Mouse (Mus musculus): Measurements from ENCODE around the gene Mst1. TPM values are rescaled to one million over a fixed set of nuclear protein-coding genes. Genes with fewer than 3 reads are reported as not detected.
A peak's percentile ranks its signal among the peaks of the same experiment; 100 is the strongest.

Mst1 gene
- polyA plus RNA-seq, 1 experiment = 0.65 TPM

DNA sequence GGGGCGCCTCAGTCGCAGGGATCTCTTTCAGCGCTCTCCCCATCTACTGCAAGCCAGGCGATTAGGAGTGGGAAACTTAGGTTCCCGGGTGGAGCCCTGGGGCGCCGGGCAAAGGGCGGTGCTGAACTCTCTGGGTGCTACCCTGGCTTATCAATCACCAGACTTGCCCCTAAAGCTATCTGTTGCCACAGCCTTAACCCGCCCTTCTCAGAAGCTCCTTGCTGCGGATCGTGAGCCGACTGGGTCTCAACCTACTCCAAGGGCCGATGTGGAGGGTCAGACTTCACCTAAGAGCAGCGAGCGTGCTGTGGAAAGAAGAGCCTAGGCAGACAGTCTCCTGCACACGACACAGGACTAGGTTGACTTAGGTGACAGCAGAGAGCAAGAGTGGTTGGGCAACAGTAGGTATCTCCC is 14.8 kb downstream of the Mst1 start:
- Histone ChIP-seq H3K4me3 (peak overlapping the region; percentile 66), H3K79me2 (ENCODE audit: control insufficient read depth, insufficient read depth) (no peaks in the 10 kb centered on the region), H3K36me3 (ENCODE audit: control insufficient read depth, insufficient read depth) (no peaks in the 10 kb centered on the region), H3K27me3 (ENCODE audit: control insufficient read depth, insufficient read depth, insufficient read length) (no peaks in the 10 kb centered on the region), H3ac (ENCODE audit: control insufficient read depth, insufficient read length) (peak overlapping the region; percentile 16), H3K4me2 (ENCODE audit: low read depth) (peak overlapping the region; percentile 100)
- TF ChIP-seq MAX (IDR thresholded peaks at IDR 0.05; ENCODE audit: low read depth) (no peak), SRF (IDR thresholded peaks at IDR 0.05; ENCODE audit: control insufficient read depth, insufficient read length, low read depth) (peak; percentile 14), MYOD1 (IDR thresholded peaks at IDR 0.05; ENCODE audit: control insufficient read depth in 1 of 3, insufficient read length in 2 of 3, low read depth in 2 of 3) (no peak), USF1 (IDR thresholded peaks at IDR 0.05; ENCODE audit: low read depth) (no peak), POLR2AphosphoS2 (IDR thresholded peaks at IDR 0.05; ENCODE audit: insufficient read length, low read depth) (no peak), MYOG (IDR thresholded peaks at IDR 0.05; ENCODE audit: control insufficient read depth in 1 of 3, insufficient read depth in 1 of 3, insufficient read length in 2 of 3, low read depth in 2 of 3) (no peak), REST (IDR thresholded peaks at IDR 0.05; ENCODE audit: insufficient read depth, insufficient read length) (no peak), TCF12 (IDR thresholded peaks at IDR 0.05; ENCODE audit: insufficient read depth, poor library complexity, severe bottlenecking) (no peak), CEBPB (IDR thresholded peaks at IDR 0.05; ENCODE audit: insufficient read depth, poor library complexity, severe bottlenecking) (no peak)

DNA sequence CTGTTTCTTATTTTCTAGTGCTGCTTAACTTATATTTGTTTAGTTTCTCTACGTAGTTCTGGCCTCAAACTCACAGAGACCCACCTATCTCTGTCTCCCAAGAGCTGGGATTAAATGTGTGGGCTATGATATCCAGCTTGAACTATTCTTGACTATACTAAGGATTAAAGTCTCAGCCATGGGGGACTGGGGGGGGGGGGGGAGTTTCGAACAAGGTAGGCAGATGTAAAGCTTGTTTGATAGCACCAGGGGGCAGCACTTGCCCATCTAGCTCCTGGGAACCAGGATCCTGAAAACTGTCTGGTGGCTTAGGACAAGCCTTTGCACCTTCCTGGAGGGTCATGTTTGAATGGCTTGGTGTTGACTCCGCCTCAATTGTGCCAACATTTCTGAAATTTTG is 15.3 kb downstream of the Mst1 start:
- no peak for TF ChIP-seq TCF3 (IDR thresholded peaks at IDR 0.05; ENCODE audit: insufficient read length, low read depth)
- TF ChIP-seq TCF12 (IDR thresholded peaks at IDR 0.05; ENCODE audit: insufficient read depth, poor library complexity, severe bottlenecking) = no peak
- no peak for TF ChIP-seq SRF (IDR thresholded peaks at IDR 0.05; ENCODE audit: control insufficient read depth, insufficient read length, low read depth)
- TF ChIP-seq CEBPB (IDR thresholded peaks at IDR 0.05; ENCODE audit: insufficient read depth, poor library complexity, severe bottlenecking) = no peak
- no peak for TF ChIP-seq MAX (IDR thresholded peaks at IDR 0.05; ENCODE audit: low read depth)
- no peak for TF ChIP-seq REST (IDR thresholded peaks at IDR 0.05; ENCODE audit: insufficient read depth, insufficient read length)
- TF ChIP-seq E2F4 (IDR thresholded peaks at IDR 0.05; ENCODE audit: insufficient read depth) = no peak
- TF ChIP-seq USF1 (IDR thresholded peaks at IDR 0.05; ENCODE audit: low read depth) = no peak
- no peak for TF ChIP-seq MYOG (IDR thresholded peaks at IDR 0.05; ENCODE audit: control insufficient read depth in 1 of 3, insufficient read depth in 1 of 3, insufficient read length in 2 of 3, low read depth in 2 of 3)
- no peak for TF ChIP-seq MYOD1 (IDR thresholded peaks at IDR 0.05; ENCODE audit: control insufficient read depth in 1 of 3, insufficient read length in 2 of 3, low read depth in 2 of 3)
- no peak for TF ChIP-seq POLR2A (IDR thresholded peaks at IDR 0.05; ENCODE audit: insufficient read length, low read depth)
- TF ChIP-seq POLR2AphosphoS2 (IDR thresholded peaks at IDR 0.05; ENCODE audit: insufficient read length, low read depth) = no peak
- Histone ChIP-seq H3K4me2 (ENCODE audit: low read depth) (peak overlapping the region; percentile 100), H3K79me2 (ENCODE audit: control insufficient read depth, insufficient read depth) (no peaks in the 10 kb centered on the region), H3K27me3 (ENCODE audit: control insufficient read depth, insufficient read depth, insufficient read length) (no peaks in the 10 kb centered on the region), H3K36me3 (ENCODE audit: control insufficient read depth, insufficient read depth) (no peaks in the 10 kb centered on the region), H3ac (ENCODE audit: control insufficient read depth, insufficient read length) (peak overlapping the region; percentile 16), H3K4me3 (peak overlapping the region; percentile 66)

DNA sequence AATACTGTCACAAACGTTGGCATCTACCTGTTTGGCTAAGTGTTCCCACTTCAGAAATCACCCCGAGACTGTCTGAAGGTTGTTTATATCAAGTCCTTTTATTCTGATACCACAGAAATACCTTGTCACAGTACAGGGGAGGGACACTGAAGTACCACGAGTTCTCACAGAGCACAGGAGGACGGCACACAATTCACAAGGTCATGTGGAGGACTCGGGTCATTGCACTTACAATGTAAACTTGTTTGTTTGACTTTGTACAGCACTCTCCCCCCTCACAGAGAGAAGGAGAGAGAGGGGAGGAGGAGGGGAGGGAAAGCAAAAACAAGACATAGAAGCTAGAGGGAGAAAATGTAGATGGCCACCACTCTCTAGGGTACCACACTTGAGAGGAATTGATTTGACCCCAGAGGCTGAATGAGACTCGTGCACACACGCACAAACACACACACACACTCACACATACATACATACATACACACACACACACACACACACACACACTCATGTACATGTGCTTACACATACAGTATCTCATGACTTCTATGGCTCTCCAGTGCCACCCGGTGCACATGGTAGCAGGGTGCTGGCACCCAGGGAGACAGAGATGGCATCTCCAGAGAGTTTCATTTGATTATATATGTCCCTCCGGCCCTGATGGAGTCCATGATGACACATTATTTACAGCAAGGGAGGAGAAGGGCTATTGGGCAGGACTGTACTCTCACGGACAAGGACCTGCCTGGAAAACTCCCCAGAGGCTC is 15.9 kb downstream of the Mst1 start:
- no peaks in the 10 kb centered on the region for H3K79me2 ChIP-seq (ENCODE audit: control insufficient read depth, insufficient read depth)
- peak overlapping the region; percentile 66 for H3K4me3 ChIP-seq
- H3K27me3 ChIP-seq (ENCODE audit: control insufficient read depth, insufficient read depth, insufficient read length) = no peaks in the 10 kb centered on the region
- H3K36me3 ChIP-seq (ENCODE audit: control insufficient read depth, insufficient read depth) = no peaks in the 10 kb centered on the region
- TF ChIP-seq REST (IDR thresholded peaks at IDR 0.05; ENCODE audit: insufficient read depth, insufficient read length) (no peak), MYOG (IDR thresholded peaks at IDR 0.05; ENCODE audit: control insufficient read depth in 1 of 3, insufficient read depth in 1 of 3, insufficient read length in 2 of 3, low read depth in 2 of 3) (no peak), TCF12 (IDR thresholded peaks at IDR 0.05; ENCODE audit: insufficient read depth, poor library complexity, severe bottlenecking) (no peak), SRF (IDR thresholded peaks at IDR 0.05; ENCODE audit: control insufficient read depth, insufficient read length, low read depth) (no peak), E2F4 (IDR thresholded peaks at IDR 0.05; ENCODE audit: insufficient read depth) (no peak)
- H3ac ChIP-seq (ENCODE audit: control insufficient read depth, insufficient read length) = no peak overlapping the region
- peak overlapping the region; percentile 100 for H3K4me2 ChIP-seq (ENCODE audit: low read depth)

DNA sequence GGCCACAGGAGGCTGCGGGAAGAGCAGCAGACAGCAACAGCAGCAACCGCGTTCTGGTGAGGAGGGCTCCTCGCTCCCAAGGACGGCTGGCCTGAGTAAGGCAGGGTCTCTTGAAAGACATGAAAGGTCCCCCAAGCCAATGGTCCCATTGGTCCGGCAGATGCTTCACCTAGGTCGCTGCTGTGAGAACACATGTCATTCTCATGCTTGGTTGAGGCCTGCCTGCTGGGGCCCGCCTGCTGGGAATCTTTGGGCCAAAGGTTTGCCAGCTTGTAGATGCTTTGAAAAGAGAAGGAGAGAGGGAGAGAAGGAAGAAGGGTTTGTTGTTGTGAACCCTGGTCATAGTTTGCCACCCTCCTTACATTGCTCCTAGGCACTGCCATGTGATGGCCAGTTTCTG is 19.4 kb downstream of the Mst1 start:
- H3K4me2 ChIP-seq (ENCODE audit: low read depth) = no peak overlapping the region

More for the DNA sequence above, 19.4 kb downstream of the Mst1 start:
- no peaks in the 10 kb centered on the region for H3K79me2 ChIP-seq (ENCODE audit: control insufficient read depth, insufficient read depth)
- H3K4me3 ChIP-seq = no peak overlapping the region
- H3K36me3 ChIP-seq (ENCODE audit: control insufficient read depth, insufficient read depth) = no peaks in the 10 kb centered on the region
- no peak for TF ChIP-seq MYOD1 (IDR thresholded peaks at IDR 0.05; ENCODE audit: control insufficient read depth in 1 of 3, insufficient read length in 2 of 3, low read depth in 2 of 3)
- no peak for TF ChIP-seq TCF3 (IDR thresholded peaks at IDR 0.05; ENCODE audit: insufficient read length, low read depth)
- TF ChIP-seq POLR2AphosphoS2 (IDR thresholded peaks at IDR 0.05; ENCODE audit: insufficient read length, low read depth) = no peak
- TF ChIP-seq E2F4 (IDR thresholded peaks at IDR 0.05; ENCODE audit: insufficient read depth) = no peak
- TF ChIP-seq CEBPB (IDR thresholded peaks at IDR 0.05; ENCODE audit: insufficient read depth, poor library complexity, severe bottlenecking) = no peak
- TF ChIP-seq REST (IDR thresholded peaks at IDR 0.05; ENCODE audit: insufficient read depth, insufficient read length) = no peak
- TF ChIP-seq POLR2A (IDR thresholded peaks at IDR 0.05; ENCODE audit: insufficient read length, low read depth) = no peak
- no peak for TF ChIP-seq USF1 (IDR thresholded peaks at IDR 0.05; ENCODE audit: low read depth)
- TF ChIP-seq SRF (IDR thresholded peaks at IDR 0.05; ENCODE audit: control insufficient read depth, insufficient read length, low read depth) = no peak
- TF ChIP-seq MYOG (IDR thresholded peaks at IDR 0.05; ENCODE audit: control insufficient read depth in 1 of 3, insufficient read depth in 1 of 3, insufficient read length in 2 of 3, low read depth in 2 of 3) = no peak
- TF ChIP-seq MAX (IDR thresholded peaks at IDR 0.05; ENCODE audit: low read depth) = no peak
- no peak overlapping the region for H3ac ChIP-seq (ENCODE audit: control insufficient read depth, insufficient read length)
- no peaks in the 10 kb centered on the region for H3K27me3 ChIP-seq (ENCODE audit: control insufficient read depth, insufficient read depth, insufficient read length)
